Mouse (Mus musculus) MEL (cell line): ENCODE measurements at regions not wholly inside any gene's neighbourhood (a gene's known extent, or its start where the extent isn't known, plus 50 kb on each side); places are given as distances from the start of the nearest gene placed in this dataset.

Experiments used
- DNase-seq: peaks from one replicate; pipeline ENCODE4 v3.0.0; 2011; ENCODE audit warnings: low read depth, low spot score
- H3K27ac ChIP-seq: 2 replicates; pipeline ENCODE4 v1.5.1; 2012; ENCODE audit warnings: low read depth, mild to moderate bottlenecking, control low read depth, low read length, moderate library complexity; ENCODE audit not compliant: control insufficient read depth
- H3K27me3 ChIP-seq, 2 experiments: fragments of 150-350 bp in 1 of 2; sonication (generic) in 1 of 2; 2 replicates each; pipeline ENCODE4 v1.6.1; 2012; ENCODE audit warnings: low read length in 2 of 2, mild to moderate bottlenecking in 2 of 2, improper control_type of control experiment in 1 of 2, moderate library complexity in 1 of 2; ENCODE audit not compliant: insufficient read depth in 2 of 2, control insufficient read depth in 1 of 2
- H3K36me3 ChIP-seq, 2 experiments: 2 replicates each; pipeline ENCODE4 v1.6.1; 2012 to 2014; ENCODE audit warnings: low read length in 2 of 2, improper control_type of control experiment in 1 of 2, inconsistent platforms in 1 of 2, mild to moderate bottlenecking in 1 of 2; ENCODE audit not compliant: insufficient read depth in 2 of 2, control insufficient read depth in 1 of 2
- H3K4me1 ChIP-seq, 2 experiments: fragments of 150-350 bp in 1 of 2; sonication (generic) in 1 of 2; 2 replicates each; pipeline ENCODE4 v1.6.1; 2012; ENCODE audit warnings: low read length in 2 of 2, improper control_type of control experiment in 1 of 2, mild to moderate bottlenecking in 1 of 2; ENCODE audit not compliant: insufficient read depth in 2 of 2, control insufficient read depth in 1 of 2
- H3K4me3 ChIP-seq, 2 experiments: fragments of 150-350 bp in 1 of 2; sonication (generic) in 1 of 2; 2 replicates each; pipeline ENCODE4 v1.5.1; 2012; ENCODE audit warnings: low read depth in 2 of 2, low read length in 2 of 2, mild to moderate bottlenecking in 2 of 2, moderate library complexity in 2 of 2, control low read depth in 1 of 2, improper control_type of control experiment in 1 of 2; ENCODE audit not compliant: control insufficient read depth in 1 of 2, insufficient read depth in 1 of 2
- H3K79me2 ChIP-seq: 2 replicates; pipeline ENCODE4 v1.6.1; 2012; ENCODE audit warnings: mild to moderate bottlenecking, low read length, moderate library complexity; ENCODE audit not compliant: control insufficient read depth, poor library complexity, insufficient read depth
- H3K9ac ChIP-seq: 2 replicates; pipeline ENCODE4 v1.6.1; 2012; ENCODE audit warnings: low read depth, mild to moderate bottlenecking, control low read depth, low read length, moderate library complexity; ENCODE audit not compliant: control insufficient read depth, poor library complexity, severe bottlenecking
- H3K9me3 ChIP-seq: fragments of 150-350 bp; sonication (generic); replicated peaks from 2 replicates; pipeline ENCODE4 v1.6.1; 2012; ENCODE audit warnings: mild to moderate bottlenecking, low read length, improper control_type of control experiment, moderate library complexity; ENCODE audit not compliant: insufficient read depth
- CHD2 ChIP-seq: IDR thresholded peaks from 2 replicates; pipeline ENCODE4 v1.6.1; 2011; ENCODE audit warnings: low read length, improper control_type of control experiment
- E2F4 ChIP-seq: IDR thresholded peaks from 2 replicates; pipeline ENCODE4 v1.6.1; 2011; ENCODE audit warnings: low read depth, low read length, improper control_type of control experiment, borderline replicate concordance
- ETS1 ChIP-seq: IDR thresholded peaks from 2 replicates; pipeline ENCODE4 v1.6.1; 2012; ENCODE audit warnings: low read depth, mild to moderate bottlenecking, inconsistent platforms, low read length, improper control_type of control experiment, moderate library complexity
- GABPA ChIP-seq: IDR thresholded peaks from 2 replicates; pipeline ENCODE4 v1.6.1; 2012; ENCODE audit warnings: low read depth, mild to moderate bottlenecking, inconsistent platforms, low read length, improper control_type of control experiment, moderate library complexity
- GATA1 ChIP-seq: IDR thresholded peaks from 2 replicates; pipeline ENCODE4 v1.6.1; 2011; ENCODE audit warnings: low read depth, low read length, improper control_type of control experiment
- KAT2A ChIP-seq: conservative IDR thresholded peaks from 2 replicates; pipeline ENCODE4 v1.6.1; 2012; ENCODE audit warnings: low read depth, low read length, improper control_type of control experiment, inconsistent platforms
- MAZ ChIP-seq: IDR thresholded peaks from 2 replicates; pipeline ENCODE4 v1.6.1; 2012; ENCODE audit warnings: low read depth, mild to moderate bottlenecking, inconsistent platforms, low read length, improper control_type of control experiment
- MEF2A ChIP-seq: IDR thresholded peaks from 2 replicates; pipeline ENCODE4 v1.6.1; 2014; ENCODE audit warnings: low read depth, mild to moderate bottlenecking, inconsistent platforms, low read length, improper control_type of control experiment; ENCODE audit not compliant: poor library complexity, insufficient replicate concordance, severe bottlenecking; ENCODE audit errors: extremely low read depth
- MXI1 ChIP-seq: IDR thresholded peaks from 2 replicates; pipeline ENCODE4 v1.6.1; 2011; ENCODE audit warnings: mild to moderate bottlenecking, low read depth, low read length, improper control_type of control experiment
- MYC ChIP-seq: IDR thresholded peaks from 2 replicates; pipeline ENCODE4 v1.6.1; 2011; ENCODE audit warnings: low read depth, mild to moderate bottlenecking, low read length, improper control_type of control experiment, moderate library complexity
- NELFE ChIP-seq: IDR thresholded peaks from 2 replicates; pipeline ENCODE4 v1.6.1; 2011; ENCODE audit warnings: low read depth, low read length, improper control_type of control experiment
- RCOR1 ChIP-seq: IDR thresholded peaks from 2 replicates; pipeline ENCODE4 v1.6.1; 2012; ENCODE audit warnings: low read depth, mild to moderate bottlenecking, inconsistent platforms, low read length, improper control_type of control experiment
- SIN3A ChIP-seq: IDR thresholded peaks from 2 replicates; pipeline ENCODE4 v1.6.1; 2012; ENCODE audit warnings: low read length, improper control_type of control experiment, inconsistent platforms
- TAL1 ChIP-seq: IDR thresholded peaks from 2 replicates; pipeline ENCODE4 v1.6.1; 2012; ENCODE audit warnings: mild to moderate bottlenecking, inconsistent platforms, low read length, moderate library complexity, mixed read lengths
- UBTF ChIP-seq: IDR thresholded peaks from 2 replicates; pipeline ENCODE4 v1.6.1; 2012; ENCODE audit warnings: low read depth, mild to moderate bottlenecking, inconsistent platforms, low read length, improper control_type of control experiment, moderate library complexity, borderline replicate concordance; ENCODE audit not compliant: insufficient read depth
- USF2 ChIP-seq, 2 experiments: IDR thresholded peaks; 2 replicates each; pipeline ENCODE4 v1.6.1; 2011 to 2012; ENCODE audit warnings: improper control_type of control experiment in 2 of 2, low read length in 2 of 2, borderline replicate concordance in 1 of 2, inconsistent platforms in 1 of 2, low read depth in 1 of 2, mild to moderate bottlenecking in 1 of 2; ENCODE audit not compliant: insufficient read depth in 1 of 2
- ZC3H11A ChIP-seq: IDR thresholded peaks from 2 replicates; pipeline ENCODE4 v1.6.1; 2012; ENCODE audit warnings: low read depth, mild to moderate bottlenecking, inconsistent platforms, low read length, improper control_type of control experiment
- ZKSCAN1 ChIP-seq: IDR thresholded peaks from 2 replicates; pipeline ENCODE4 v1.6.1; 2012; ENCODE audit warnings: low read depth, mild to moderate bottlenecking, inconsistent platforms, low read length, improper control_type of control experiment, moderate library complexity

- TF ChIP-seq GATA1 (no peak), UBTF (no peak), ETS1 (no peak), ZKSCAN1 (no peak), CHD2 (no peak), TAL1 (no peak), GABPA (no peak), E2F4 (no peak), USF2 (IDR thresholded peaks at IDR 0.05; ENCODE audit: borderline replicate concordance in 1 of 2, insufficient read depth in 1 of 2, low read depth in 1 of 2, low read length in 2 of 2) (no peak), RCOR1 (no peak), MXI1 (no peak), MYC (no peak), MAZ (no peak)
- TF ChIP-seq, all 39 proteins: peak for 0
- H3K79me2 ChIP-seq, result no peaks in the 10 kb centered on the region
- no peak overlapping the region for H3K9ac ChIP-seq
- H3K27ac ChIP-seq, result no peak overlapping the region
- H3K4me1 ChIP-seq, result no peaks in the 10 kb centered on the region
- no peaks in the 10 kb centered on the region; the same call in 1 of the 2 replicates for H3K9me3 ChIP-seq
- DNase-seq, result no peak
- H3K27me3 ChIP-seq, result no peaks in the 10 kb centered on the region
- no peak overlapping the region for H3K4me3 ChIP-seq
- no peaks in the 10 kb centered on the region for H3K36me3 ChIP-seq
These were observed 145.1 kb upstream of the Id4 start for GRCm38 (mm10) chr13:48115890-48116289.

GRCm38 (mm10) chr13:48126582-48126981 lies 134.4 kb upstream of the Id4 start:
- no peak for DNase-seq
- Histone ChIP-seq H3K79me2 (no peaks in the 10 kb centered on the region), H3K4me3 (no peak overlapping the region), H3K4me1 (no peaks in the 10 kb centered on the region), H3K36me3 (no peaks in the 10 kb centered on the region), H3K27ac (no peak overlapping the region), H3K27me3 (no peaks in the 10 kb centered on the region), H3K9ac (no peak overlapping the region), H3K9me3 (no peaks in the 10 kb centered on the region)
- TF ChIP-seq SIN3A (no peak), NELFE (no peak), KAT2A (no peak), UBTF (no peak), ZC3H11A (no peak), MEF2A (no peak)
